Comparison of ENCODE assay signal across 8 mouse cellular contexts in genomic region chr15:78205192-78205591, GRCm38 (mm10). TPM values are rescaled to one million over a fixed set of nuclear protein-coding genes. Genes with fewer than 3 reads are reported as not detected.
DNase-seq lines count a peak whose midpoint lies in the region; ATAC-seq and TF ChIP-seq lines count a peak whose summit lies in the region.

No protein-coding gene starts in this region.

- no peak for TF ChIP-seq POLR2A in heart, adult 2 months (IDR thresholded peaks at IDR 0.05; ENCODE audit: insufficient read depth, low read depth, low read length)
- no peak for TF ChIP-seq POLR2A in testis, adult 2 months (IDR thresholded peaks at IDR 0.05; ENCODE audit: control insufficient read depth, low read depth, low read length)

- intact Hi-C loops in heart, adult 2 months (cut with DNase I): no loop called here

- TF ChIP-seq EP300 in heart, adult 2 months (IDR thresholded peaks at IDR 0.05; ENCODE audit: insufficient read depth, low read depth, low read length): no peak

- ATAC-seq in heart, embryonic 11.5 days (replicated peaks; ENCODE audit: insufficient number of reproducible peaks, low FRiP score, low TSS enrichment): no peak

- no peaks in the 10 kb centered on the region for H3K36me3 ChIP-seq in heart, adult 2 months (ENCODE audit: control insufficient read depth, insufficient read depth, low read length)
- no peaks in the 10 kb centered on the region for H3K36me3 ChIP-seq in heart, embryonic 11.5 days (ENCODE audit: control insufficient read depth, insufficient read depth, low read length)
- no peaks in the 10 kb centered on the region for H3K36me3 ChIP-seq in testis, adult 2 months (ENCODE audit: control insufficient read depth, insufficient read depth, low read length)

- TF ChIP-seq CTCF in heart, adult 2 months (IDR thresholded peaks at IDR 0.05): peak; percentile 51
- peak; percentile 40; the same call in 1 of the 2 replicates for TF ChIP-seq CTCF in testis, adult 2 months (IDR thresholded peaks at IDR 0.05; ENCODE audit: control insufficient read depth, insufficient read depth, insufficient replicate concordance, low read depth, low read length)

- no peaks in the 10 kb centered on the region for H3K79me2 ChIP-seq in heart, adult 2 months (replicated peaks; ENCODE audit: control insufficient read depth, insufficient read depth, low read length)

- no peaks in the 10 kb centered on the region for H3K9me3 ChIP-seq in heart, embryonic 11.5 days (replicated peaks; ENCODE audit: control insufficient read depth, low read length)

- no peak overlapping the region for H3K4me3 ChIP-seq in heart, adult 2 months
- H3K4me3 ChIP-seq in heart, embryonic 11.5 days (ENCODE audit: low read depth, low read length): no peak overlapping the region
- no peak overlapping the region for H3K4me3 ChIP-seq in testis, adult 2 months (ENCODE audit: control insufficient read depth, low read depth, low read length)

- no peaks in the 10 kb centered on the region for H3K4me1 ChIP-seq in heart, adult 2 months (ENCODE audit: control insufficient read depth, insufficient read depth, low read length)
- peaks cover 4% of the 10 kb centered on the region for H3K4me1 ChIP-seq in heart, embryonic 11.5 days (ENCODE audit: control insufficient read depth, insufficient read depth, low read length)
- peaks cover 7% of the 10 kb centered on the region for H3K4me1 ChIP-seq in testis, adult 2 months (ENCODE audit: control insufficient read depth, insufficient read depth, low read length)

- DNase-seq in heart, adult 2 months: peak in 1 of 2 experiments; percentile 27
- DNase-seq in testis, postnatal 14 days (ENCODE audit: low spot score): no peak
- peak; percentile 26 for DNase-seq in fibroblast of lung, adult 2 months (ENCODE audit: low read depth)
- peak; percentile 31 for DNase-seq in layer of hippocampus, adult 9-11 months
- DNase-seq in yolk sac, embryonic 10.5 days (ENCODE audit: low spot score): no peak
- DNase-seq in spleen, postnatal 10 days (ENCODE audit: low spot score in 2 of 2): no peak

- 29% methylated on average over 3 of the region's 3 CpGs for WGBS in heart, adult 2 months
- WGBS in heart, embryonic 11.5 days (ENCODE audit: insufficient replicate concordance): 33% methylated on average over 3 of the region's 3 CpGs

- H3K9ac ChIP-seq in heart, adult 2 months (ENCODE audit: low read depth, low read length): no peak overlapping the region
- H3K9ac ChIP-seq in heart, embryonic 11.5 days (ENCODE audit: low read depth, low read length): no peak overlapping the region

- H3K27ac ChIP-seq in heart, adult 2 months: no peak overlapping the region
- H3K27ac ChIP-seq in heart, embryonic 11.5 days (ENCODE audit: low read depth, low read length): no peak overlapping the region
- no peak overlapping the region for H3K27ac ChIP-seq in testis, adult 2 months (ENCODE audit: control insufficient read depth, insufficient read depth, low read depth, low read length)

- H3K27me3 ChIP-seq in heart, adult 2 months (ENCODE audit: control insufficient read depth, insufficient read depth, low read length): peaks cover 11% of the 10 kb centered on the region; the same call in 1 of the 2 replicates
- H3K27me3 ChIP-seq in heart, embryonic 11.5 days (ENCODE audit: control insufficient read depth, insufficient read depth, low read length): peaks cover 49% of the 10 kb centered on the region
- no peaks in the 10 kb centered on the region for H3K27me3 ChIP-seq in testis, adult 2 months (ENCODE audit: control insufficient read depth, insufficient read depth, low read length)

- no peak overlapping the region for H3K4me2 ChIP-seq in heart, embryonic 11.5 days

RNA-seq across cellular contexts. Expression of gene Pvalb, which starts 1.0 kb away (rescaled TPM):
- total RNA-seq in heart, adult 2 months (2021): under 1 TPM; 0.44 to 0.77 TPM
- 0.37 and 0.56 TPM in 2 replicates for polyA plus RNA-seq in heart, adult 2 months (2012; rRNA removed)
- 0.31 and 0.50 TPM in 2 replicates for polyA plus RNA-seq in heart, embryonic 11.5 days (2014; fragmentation: Nextera tagmentation; extraction: Ambion mirVana)
- polyA plus RNA-seq in testis, adult 2 months (2012; rRNA removed): not detected in 2 replicates

RNA-seq across cellular contexts. Expression of gene Ift27, which starts 31.3 kb away (rescaled TPM):
- 10 to 100 TPM in 1 of 2 experiments, 1 to 10 TPM in 1; 9.3 to 10.0 TPM for total RNA-seq in heart, adult 2 months (2021)
- 22.6 and 22.8 TPM in 2 replicates for polyA plus RNA-seq in heart, adult 2 months (2012; rRNA removed)
- 42.1 and 48.2 TPM in 2 replicates for polyA plus RNA-seq in heart, embryonic 11.5 days (2014; fragmentation: Nextera tagmentation; extraction: Ambion mirVana)
- polyA plus RNA-seq in testis, adult 2 months (2012; rRNA removed): 62.2 and 75.4 TPM in 2 replicates

RNA-seq across cellular contexts. Expression of gene Ncf4, which starts 39.4 kb away (rescaled TPM):
- total RNA-seq in heart, adult 2 months (2021): 1 to 10 TPM; 1.6 to 1.8 TPM
- 4.5 and 4.9 TPM in 2 replicates for polyA plus RNA-seq in heart, adult 2 months (2012; rRNA removed)
- 17.6 and 27.3 TPM in 2 replicates for polyA plus RNA-seq in heart, embryonic 11.5 days (2014; fragmentation: Nextera tagmentation; extraction: Ambion mirVana)
- 0.68 and 1.9 TPM in 2 replicates for polyA plus RNA-seq in testis, adult 2 months (2012; rRNA removed)

Comparison
In these comparisons a context has a peak if more than half of its experiments do, and no peak if none do; other contexts are left out.
1. DNase-seq: peak in fibroblast of lung, adult 2 months (single experiment) and layer of hippocampus, adult 9-11 months (single experiment); none in testis, postnatal 14 days (single experiment), yolk sac, embryonic 10.5 days (single experiment) and spleen, postnatal 10 days (0 of 2).